Mouse (Mus musculus): ENCODE data around the gene Dlgap1.

Dlgap1 gene

GRCm38 (mm10) chr17:70173916-70174315 is 205.0 kb downstream of the Dlgap1 start:
- no peak for DNase-seq (ENCODE audit: low spot score in 2 of 2)

GRCm38 (mm10) chr17:70191228-70191627 is 222.4 kb downstream of the Dlgap1 start:
- DNase-seq (ENCODE audit: low spot score in 2 of 2), result no peak

- DNase-seq (ENCODE audit: low spot score in 2 of 2), result no peak
These were observed 254.0 kb downstream of the Dlgap1 start for GRCm38 (mm10) chr17:70222891-70223290.

DNA sequence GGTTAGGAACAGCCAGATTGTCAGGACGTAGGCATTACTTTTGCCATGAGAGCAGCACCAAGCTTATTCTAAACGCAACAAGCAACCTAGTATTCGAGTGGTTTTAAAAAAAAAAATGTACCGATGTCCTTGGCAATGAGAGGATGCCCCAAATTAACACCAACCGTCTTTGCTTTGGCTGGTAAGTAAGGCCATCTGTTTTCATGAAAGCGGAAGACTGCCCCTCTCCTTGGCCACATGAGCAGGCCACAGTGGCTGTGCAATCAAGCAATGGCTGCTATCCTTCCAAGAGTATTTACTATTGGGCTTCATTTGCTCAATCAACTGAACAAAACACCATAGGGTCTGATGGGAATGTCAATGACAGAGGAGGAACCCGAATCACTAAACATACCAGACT is 278.5 kb downstream of the Dlgap1 start:
- no peak for DNase-seq (ENCODE audit: low spot score in 2 of 2)

DNA sequence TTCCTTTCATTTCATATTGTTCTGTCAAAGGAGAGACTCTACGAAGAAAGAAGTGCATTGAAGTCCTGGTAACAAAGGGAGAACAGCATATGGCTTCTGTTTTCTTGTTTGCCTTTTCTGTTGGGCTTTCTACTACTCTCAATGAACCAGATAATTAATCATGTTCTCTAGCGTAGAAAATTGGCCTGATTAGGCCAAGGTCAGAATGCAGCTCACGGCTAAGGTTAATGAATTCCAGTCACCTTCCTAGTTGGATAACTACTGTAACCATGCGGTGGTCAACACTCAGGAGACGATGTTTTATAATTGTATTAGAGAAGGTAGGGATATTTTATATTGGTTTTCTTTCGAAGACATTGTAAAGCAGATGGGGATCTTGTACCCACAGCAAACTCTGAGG is 279.4 kb downstream of the Dlgap1 start:
- no peak for DNase-seq (ENCODE audit: low spot score in 2 of 2)

DNA sequence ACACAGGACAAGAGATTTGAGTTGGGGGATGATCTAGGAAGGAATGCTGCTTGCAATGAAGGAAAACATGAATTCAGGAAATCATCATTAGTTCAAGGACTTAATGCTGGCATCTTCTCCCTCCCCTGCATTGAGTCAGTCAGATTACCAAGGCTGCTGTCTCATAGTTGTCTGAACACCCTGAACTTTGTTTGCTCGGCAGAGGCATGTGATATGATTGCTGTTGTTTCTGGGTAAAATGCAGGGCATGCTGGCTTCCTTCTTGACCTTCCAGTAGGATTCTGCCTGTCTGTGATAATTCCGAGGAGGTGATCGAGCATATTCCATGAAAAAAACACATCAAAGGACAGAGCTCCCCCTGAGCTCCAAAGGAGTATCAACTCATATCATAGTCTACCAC is 283.6 kb downstream of the Dlgap1 start:
- DNase-seq (ENCODE audit: low spot score in 2 of 2), result no peak

- no peak for DNase-seq (ENCODE audit: low spot score in 2 of 2)
These were observed 287.5 kb downstream of the Dlgap1 start for GRCm38 (mm10) chr17:70256371-70256770.

GRCm38 (mm10) chr17:70263156-70263555 is 294.3 kb downstream of the Dlgap1 start:
- DNase-seq (ENCODE audit: low spot score in 2 of 2), result no peak

GRCm38 (mm10) chr17:70272125-70272524 is 303.3 kb downstream of the Dlgap1 start:
- DNase-seq (ENCODE audit: low spot score in 2 of 2), result no peak

GRCm38 (mm10) chr17:70287708-70288107 is 318.8 kb downstream of the Dlgap1 start:
- DNase-seq (ENCODE audit: low spot score in 2 of 2), result no peak

DNA sequence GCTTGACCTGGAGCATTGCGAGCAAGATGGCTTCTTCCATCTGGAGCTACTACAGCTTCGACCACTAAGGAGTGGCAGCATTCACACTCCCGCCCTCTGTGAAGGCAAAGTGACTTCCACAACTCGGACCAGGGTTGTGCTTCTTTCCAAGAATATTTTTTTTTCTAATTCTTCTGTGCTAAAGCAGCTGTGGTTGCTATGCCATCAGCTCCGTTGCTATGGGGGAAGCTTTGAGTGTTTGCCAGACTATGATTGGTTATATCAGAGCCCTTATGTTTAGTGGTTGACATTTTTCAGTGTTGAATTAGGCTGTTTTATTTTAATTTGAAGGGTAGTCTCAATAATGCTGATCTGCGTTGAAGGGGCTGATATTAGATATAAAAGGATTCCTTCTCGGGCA is 325.2 kb downstream of the Dlgap1 start:
- DNase-seq (ENCODE audit: low spot score in 2 of 2), result no peak

DNA sequence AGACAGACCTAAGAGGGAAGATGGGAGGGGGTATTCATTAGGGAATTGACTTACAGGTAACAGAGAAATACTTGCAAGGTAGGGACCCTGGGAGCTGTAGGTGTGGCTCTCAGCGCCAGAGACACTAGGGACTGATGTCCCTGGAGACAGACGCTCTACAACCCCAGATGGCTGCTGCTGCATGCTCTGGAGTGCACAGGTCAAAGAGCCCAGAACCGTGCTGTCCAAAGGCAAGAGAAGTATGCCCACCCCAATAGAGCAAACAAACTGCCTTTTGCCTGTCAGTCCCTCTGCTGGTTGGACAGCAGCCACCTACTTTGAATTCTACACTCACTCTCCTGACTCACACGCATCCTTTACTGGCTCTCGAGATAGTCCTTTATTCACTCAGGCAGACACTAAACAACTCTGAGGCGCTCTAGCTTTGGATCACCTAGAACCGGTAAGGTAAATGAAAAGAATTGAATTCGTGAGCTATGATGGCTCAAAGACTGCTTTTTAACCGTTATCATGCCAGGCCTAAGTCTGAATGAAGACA is 333.1 kb downstream of the Dlgap1 start:
- DNase-seq (ENCODE audit: low spot score in 2 of 2), result no peak

DNA sequence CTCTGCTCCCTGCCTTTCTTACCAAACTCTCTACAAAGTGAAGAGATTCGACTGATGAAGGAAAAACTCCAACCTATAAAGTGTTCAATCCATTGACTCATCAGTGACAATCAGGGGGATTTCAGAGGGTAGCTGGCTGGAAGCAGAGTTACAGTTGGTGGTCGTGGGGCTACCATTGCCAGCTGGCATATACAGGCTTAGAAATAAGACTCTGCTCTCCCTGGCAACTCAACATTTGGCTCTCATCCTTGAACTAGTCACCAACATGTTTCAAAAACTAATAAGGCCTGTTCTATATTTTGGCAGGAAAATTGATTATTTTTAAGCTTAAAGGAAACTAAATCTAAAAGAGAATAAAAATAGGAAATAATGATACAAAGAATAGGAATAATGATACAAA is 333.8 kb downstream of the Dlgap1 start:
- DNase-seq (ENCODE audit: low spot score in 2 of 2), result no peak

DNA sequence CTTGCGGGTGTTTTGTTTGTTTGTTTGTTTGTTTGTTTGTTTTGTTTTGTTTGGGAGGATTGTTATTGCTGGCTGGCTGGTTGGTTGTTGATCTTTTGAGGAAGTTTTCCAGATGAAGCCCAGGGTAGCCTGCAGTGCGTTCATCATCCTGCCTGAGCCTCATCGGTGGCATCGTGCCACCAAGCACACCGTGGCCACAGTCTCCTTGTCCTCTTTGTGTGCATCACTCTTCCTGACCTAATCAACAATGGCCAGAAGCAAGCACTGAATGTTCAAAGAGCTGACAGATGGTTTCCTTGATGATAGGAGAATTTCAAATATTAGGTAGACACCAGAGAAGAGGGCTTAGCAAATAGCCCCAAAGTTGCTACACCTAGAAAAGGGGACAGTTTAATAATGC is 336.1 kb downstream of the Dlgap1 start:
- DNase-seq (ENCODE audit: low spot score in 2 of 2), result no peak

DNA sequence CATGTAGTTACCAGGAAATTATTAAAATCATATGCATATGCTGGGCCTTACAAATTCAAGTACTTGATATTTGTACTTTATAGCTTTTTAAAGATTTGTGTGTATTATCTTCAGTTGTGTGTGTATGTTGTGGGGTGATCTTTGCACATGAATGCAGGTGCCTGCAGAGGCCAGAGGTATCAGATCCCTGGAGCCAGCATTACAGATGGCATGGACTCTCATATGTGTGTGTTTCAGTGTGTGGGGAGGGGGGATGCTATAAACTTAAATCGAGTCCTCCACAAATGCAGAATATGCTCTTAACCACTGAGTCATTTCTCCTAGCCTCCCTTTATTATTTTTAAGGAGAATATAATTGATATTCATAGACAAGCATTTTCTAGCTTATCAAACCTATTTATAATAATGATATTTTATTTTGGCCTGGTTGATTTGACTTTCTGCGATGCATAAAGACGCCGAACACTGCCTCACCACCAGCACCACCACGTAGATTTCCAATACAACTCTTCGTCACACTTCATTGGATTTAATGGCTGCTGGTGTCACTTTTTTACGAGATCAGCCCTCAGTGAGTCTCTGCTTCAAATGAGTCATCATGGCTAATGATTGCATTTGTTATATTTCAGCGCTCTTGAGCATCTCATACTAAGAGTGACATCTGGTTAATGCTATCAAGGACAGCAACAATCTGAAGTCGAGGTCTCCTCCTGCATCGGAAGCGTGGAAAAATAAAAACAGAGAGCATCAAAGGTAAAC is 338.7 kb downstream of the Dlgap1 start:
- no peak for DNase-seq (ENCODE audit: low spot score in 2 of 2)

DNA sequence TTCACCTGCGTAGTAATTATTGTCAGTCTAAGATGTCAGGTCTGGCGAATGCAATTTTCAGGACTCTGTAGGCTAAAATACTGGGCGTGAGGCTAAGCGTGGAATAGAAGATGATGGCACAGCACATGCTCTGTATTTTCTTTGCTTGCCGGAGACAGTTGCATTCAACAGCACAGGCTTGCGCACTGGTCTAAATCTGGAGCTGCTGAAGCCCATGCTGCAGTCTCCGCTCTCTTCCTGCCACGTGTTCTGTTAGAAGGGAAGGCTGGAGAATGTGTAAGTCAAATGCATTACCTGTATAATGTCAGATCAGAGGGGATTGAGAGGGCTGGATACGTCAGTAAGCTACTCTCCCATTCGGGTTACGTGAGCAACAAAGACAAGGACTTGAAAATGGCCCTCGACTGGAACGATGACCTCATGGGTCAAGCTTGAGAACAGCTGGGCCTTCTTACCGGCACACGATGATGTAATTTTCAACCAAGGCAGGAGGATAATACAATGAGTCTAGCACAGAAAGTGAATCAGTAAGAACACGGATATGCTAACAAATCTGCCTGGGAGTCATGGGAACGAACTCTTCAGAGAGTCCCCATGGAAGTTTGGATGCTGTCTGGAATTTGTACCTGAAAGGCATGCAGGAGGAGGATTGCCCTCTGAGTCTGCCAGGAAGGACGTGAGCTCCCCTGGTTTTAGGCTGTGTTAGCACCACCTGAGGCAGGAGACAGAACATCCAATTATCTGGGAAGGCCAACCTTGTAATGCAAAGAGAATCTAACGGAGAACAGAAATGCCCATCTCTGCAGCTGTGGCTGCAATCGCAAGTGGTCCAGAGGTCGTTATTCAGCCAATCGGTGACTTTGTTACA is 339.7 kb downstream of the Dlgap1 start:
- DNase-seq (ENCODE audit: low spot score in 2 of 2), result no peak

- DNase-seq (ENCODE audit: low spot score in 2 of 2), result no peak
These were observed 347.5 kb downstream of the Dlgap1 start for GRCm38 (mm10) chr17:70316327-70316726.

- no peak for DNase-seq (ENCODE audit: low spot score in 2 of 2)
These were observed 348.9 kb downstream of the Dlgap1 start for GRCm38 (mm10) chr17:70317779-70318178.

- no peak for DNase-seq (ENCODE audit: low spot score in 2 of 2)
These were observed 353.1 kb downstream of the Dlgap1 start for GRCm38 (mm10) chr17:70321976-70322375.

- no peak for DNase-seq (ENCODE audit: low spot score in 2 of 2)
These were observed 364.6 kb downstream of the Dlgap1 start for GRCm38 (mm10) chr17:70333440-70333839.

DNA sequence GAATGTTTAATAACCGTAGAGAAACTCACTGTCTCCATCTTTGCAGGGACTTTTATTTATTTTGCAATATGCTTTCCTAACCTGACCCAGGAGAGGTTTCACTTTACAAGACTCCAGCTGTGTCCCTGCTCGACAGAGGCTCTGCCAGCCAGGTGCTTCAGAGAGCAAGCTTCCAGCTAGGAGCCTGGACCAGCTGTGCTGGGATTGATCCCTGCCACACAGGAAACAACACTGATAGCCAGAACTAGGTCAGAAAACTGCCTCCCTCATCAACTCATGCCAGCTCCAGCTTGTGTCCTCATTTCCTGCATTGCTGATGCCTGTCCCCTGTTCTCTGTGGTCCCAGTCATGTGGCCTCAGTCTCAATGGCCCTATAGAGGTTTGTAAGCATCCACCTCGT is 365.3 kb downstream of the Dlgap1 start:
- no peak for DNase-seq (ENCODE audit: low spot score in 2 of 2)

- no peak for DNase-seq (ENCODE audit: low spot score in 2 of 2)
These were observed 370.9 kb downstream of the Dlgap1 start for GRCm38 (mm10) chr17:70339821-70340220.

- DNase-seq (ENCODE audit: low spot score in 2 of 2), result no peak
These were observed 372.4 kb downstream of the Dlgap1 start for GRCm38 (mm10) chr17:70341230-70341629.

All from urinary bladder, adult 18-20 months (tissue).